Mouse (Mus musculus) liver, embryonic 15.5 days (tissue): ENCODE data around the gene Babam2. TPM values are rescaled to one million over a fixed set of nuclear protein-coding genes. Genes with fewer than 3 reads are reported as not detected.

Source experiments
- ATAC-seq: fragments of 200-750 bp; cut with Nextera tagmentation; 2 replicates; pipeline ENCODE4 v1.8.0; 2017; ENCODE audit warnings: moderate number of reproducible peaks, mild to moderate bottlenecking, moderate library complexity; ENCODE audit not compliant: insufficient read depth
- H3K27ac ChIP-seq: fragments of 300-500 bp; sonication (generic); replicated peaks from 2 replicates; pipeline ENCODE4 v1.5.1; 2015; ENCODE audit warnings: mild to moderate bottlenecking, inconsistent platforms
- H3K27me3 ChIP-seq: fragments of 300-500 bp; sonication (generic); 2 replicates; pipeline ENCODE4 v1.6.1; 2015; ENCODE audit warnings: mild to moderate bottlenecking, inconsistent platforms
- H3K36me3 ChIP-seq: fragments of 300-500 bp; sonication (generic); replicated peaks from 2 replicates; pipeline ENCODE4 v1.6.1; 2015; ENCODE audit warnings: moderate library complexity, mild to moderate bottlenecking, inconsistent platforms
- H3K4me1 ChIP-seq: fragments of 300-500 bp; sonication (generic); replicated peaks from 2 replicates; pipeline ENCODE4 v1.6.1; 2015; ENCODE audit warnings: inconsistent platforms
- H3K4me2 ChIP-seq: fragments of 300-500 bp; sonication (generic); 2 replicates; pipeline ENCODE4 v1.6.1; 2015; ENCODE audit warnings: moderate library complexity, mild to moderate bottlenecking, inconsistent platforms
- H3K4me3 ChIP-seq: fragments of 300-500 bp; sonication (generic); replicated peaks from 2 replicates; pipeline ENCODE4 v1.5.1; 2015; ENCODE audit warnings: mild to moderate bottlenecking, inconsistent platforms
- H3K9ac ChIP-seq: fragments of 300-500 bp; sonication (generic); 2 replicates; pipeline ENCODE4 v1.6.1; 2015; ENCODE audit warnings: moderate library complexity, mild to moderate bottlenecking, inconsistent platforms
- H3K9me3 ChIP-seq: fragments of 300-500 bp; sonication (generic); replicated peaks from 2 replicates; pipeline ENCODE4 v1.6.1; 2016; ENCODE audit warnings: inconsistent platforms
- WGBS: fragments of 180-500 bp; shearing (Covaris S2); methylation state at CpG from one replicate; pipeline ENCODE4 v1.1.7; 2015; ENCODE audit warnings: mixed read lengths; ENCODE audit not compliant: insufficient replicate concordance; 5-methylcytosine and 5-hydroxymethylcytosine counted together
- polyA plus RNA-seq: library from polyadenylated mRNA; unstranded; fragments of >200 nt; fragmentation: Nextera tagmentation; extraction: Ambion mirVana; gene quantifications from 2 replicates; pipeline ENCODE4 v1.2.1, GENCODE M21; 2015

Babam2 gene
- polyA plus RNA-seq, 1 experiment from 2014 or later = 30.8 TPM

GRCm38 (mm10) chr5:32068616-32069015 is 371.1 kb downstream of the Babam2 start:
- ATAC-seq = no peak
- Histone ChIP-seq H3K4me2 (no peak overlapping the region), H3K4me1 (no peaks in the 10 kb centered on the region), H3K9ac (no peak overlapping the region), H3K4me3 (no peak overlapping the region), H3K27me3 (no peaks in the 10 kb centered on the region), H3K9me3 (no peaks in the 10 kb centered on the region), H3K27ac (no peak overlapping the region), H3K36me3 (no peaks in the 10 kb centered on the region)
- 76% methylated on average over 3 of the region's 3 CpGs for WGBS

GRCm38 (mm10) chr5:32069096-32069495 is 371.6 kb downstream of the Babam2 start:
- Histone ChIP-seq H3K36me3 (no peaks in the 10 kb centered on the region), H3K4me1 (no peaks in the 10 kb centered on the region), H3K4me3 (no peak overlapping the region), H3K27ac (no peak overlapping the region), H3K4me2 (no peak overlapping the region), H3K9ac (no peak overlapping the region), H3K9me3 (no peaks in the 10 kb centered on the region), H3K27me3 (no peaks in the 10 kb centered on the region)
- 72% methylated on average over 4 of the region's 4 CpGs for WGBS
- no peak for ATAC-seq

- H3K27me3 ChIP-seq = no peaks in the 10 kb centered on the region
- no peaks in the 10 kb centered on the region for H3K4me1 ChIP-seq
- H3K9ac ChIP-seq = no peak overlapping the region
- no peaks in the 10 kb centered on the region for H3K9me3 ChIP-seq
- no peaks in the 10 kb centered on the region for H3K36me3 ChIP-seq
- H3K4me3 ChIP-seq = no peak overlapping the region
- WGBS = 55% methylated on average over 10 of the region's 10 CpGs
- H3K4me2 ChIP-seq = no peak overlapping the region
- no peak overlapping the region for H3K27ac ChIP-seq
- no peak for ATAC-seq
Observed at GRCm38 (mm10) chr5:32069566-32070169, 372.2 kb downstream of the Babam2 start.

GRCm38 (mm10) chr5:32070781-32071180 is 373.3 kb downstream of the Babam2 start:
- Histone ChIP-seq H3K27me3 (no peaks in the 10 kb centered on the region), H3K36me3 (no peaks in the 10 kb centered on the region), H3K9me3 (no peaks in the 10 kb centered on the region), H3K4me1 (no peaks in the 10 kb centered on the region), H3K4me3 (no peak overlapping the region), H3K27ac (no peak overlapping the region), H3K9ac (no peak overlapping the region), H3K4me2 (no peak overlapping the region)
- WGBS = 65% methylated on average over 3 of the region's 3 CpGs
- ATAC-seq = no peak

GRCm38 (mm10) chr5:32071314-32071713 is 373.8 kb downstream of the Babam2 start:
- Histone ChIP-seq H3K4me3 (no peak overlapping the region), H3K9me3 (no peaks in the 10 kb centered on the region), H3K4me1 (no peaks in the 10 kb centered on the region), H3K9ac (no peak overlapping the region), H3K36me3 (no peaks in the 10 kb centered on the region), H3K4me2 (no peak overlapping the region), H3K27me3 (no peaks in the 10 kb centered on the region), H3K27ac (no peak overlapping the region)
- ATAC-seq = no peak
- WGBS = 86% methylated on average over 4 of the region's 4 CpGs

- Histone ChIP-seq H3K27ac (no peak overlapping the region), H3K9ac (no peak overlapping the region), H3K4me3 (no peak overlapping the region), H3K27me3 (no peaks in the 10 kb centered on the region), H3K4me2 (no peak overlapping the region), H3K4me1 (no peaks in the 10 kb centered on the region), H3K9me3 (no peaks in the 10 kb centered on the region), H3K36me3 (no peaks in the 10 kb centered on the region)
- no peak for ATAC-seq
- WGBS = 75% methylated on average over 5 of the region's 5 CpGs
Observed at GRCm38 (mm10) chr5:32071824-32072223, 374.3 kb downstream of the Babam2 start.

GRCm38 (mm10) chr5:32072877-32073276 is 375.4 kb downstream of the Babam2 start:
- H3K27ac ChIP-seq = no peak overlapping the region
- H3K4me2 ChIP-seq = no peak overlapping the region
- no peak overlapping the region for H3K9ac ChIP-seq
- no peak for ATAC-seq
- H3K4me1 ChIP-seq = no peaks in the 10 kb centered on the region
- no peaks in the 10 kb centered on the region for H3K9me3 ChIP-seq
- no peak overlapping the region for H3K4me3 ChIP-seq
- no peaks in the 10 kb centered on the region for H3K36me3 ChIP-seq
- WGBS = 79% methylated on average over 3 of the region's 3 CpGs
- H3K27me3 ChIP-seq = no peaks in the 10 kb centered on the region

GRCm38 (mm10) chr5:32074053-32074452 is 376.6 kb downstream of the Babam2 start:
- Histone ChIP-seq H3K36me3 (no peaks in the 10 kb centered on the region), H3K9ac (no peak overlapping the region), H3K4me3 (no peak overlapping the region), H3K9me3 (no peaks in the 10 kb centered on the region), H3K4me2 (no peak overlapping the region), H3K27ac (no peak overlapping the region), H3K4me1 (no peaks in the 10 kb centered on the region), H3K27me3 (no peaks in the 10 kb centered on the region)
- 54% methylated on average over 3 of the region's 3 CpGs for WGBS
- no peak for ATAC-seq

- no peaks in the 10 kb centered on the region for H3K27me3 ChIP-seq
- H3K36me3 ChIP-seq = no peaks in the 10 kb centered on the region
- no peak overlapping the region for H3K4me3 ChIP-seq
- H3K9me3 ChIP-seq = no peaks in the 10 kb centered on the region
- ATAC-seq = no peak
- 36% methylated on average over 3 of the region's 3 CpGs for WGBS
- no peaks in the 10 kb centered on the region for H3K4me1 ChIP-seq
- H3K4me2 ChIP-seq = no peak overlapping the region
- H3K9ac ChIP-seq = no peak overlapping the region
- H3K27ac ChIP-seq = no peak overlapping the region
Observed at GRCm38 (mm10) chr5:32077139-32077538, 379.7 kb downstream of the Babam2 start.

GRCm38 (mm10) chr5:32078986-32079385 is 381.5 kb downstream of the Babam2 start:
- 66% methylated on average over 4 of the region's 4 CpGs for WGBS
- H3K9me3 ChIP-seq = no peaks in the 10 kb centered on the region
- H3K27ac ChIP-seq = no peak overlapping the region
- H3K4me1 ChIP-seq = no peaks in the 10 kb centered on the region
- H3K27me3 ChIP-seq = no peaks in the 10 kb centered on the region
- no peaks in the 10 kb centered on the region for H3K36me3 ChIP-seq
- no peak overlapping the region for H3K4me2 ChIP-seq
- H3K9ac ChIP-seq = no peak overlapping the region
- ATAC-seq = no peak
- no peak overlapping the region for H3K4me3 ChIP-seq

GRCm38 (mm10) chr5:32080490-32081219 is 383.2 kb downstream of the Babam2 start:
- Histone ChIP-seq H3K9ac (no peak overlapping the region), H3K36me3 (no peaks in the 10 kb centered on the region), H3K27me3 (no peaks in the 10 kb centered on the region), H3K9me3 (no peaks in the 10 kb centered on the region), H3K4me3 (no peak overlapping the region), H3K27ac (no peak overlapping the region), H3K4me1 (no peaks in the 10 kb centered on the region), H3K4me2 (no peak overlapping the region)
- WGBS = 39% methylated on average over 7 of the region's 7 CpGs
- no peak for ATAC-seq

GRCm38 (mm10) chr5:32084401-32084804 is 386.9 kb downstream of the Babam2 start:
- Histone ChIP-seq H3K27me3 (no peaks in the 10 kb centered on the region), H3K9me3 (no peaks in the 10 kb centered on the region), H3K4me3 (no peak overlapping the region), H3K36me3 (no peaks in the 10 kb centered on the region), H3K4me2 (no peak overlapping the region), H3K4me1 (no peaks in the 10 kb centered on the region), H3K27ac (no peak overlapping the region), H3K9ac (no peak overlapping the region)
- ATAC-seq = no peak
- 81% methylated on average over 10 of the region's 10 CpGs for WGBS
